Mouse (Mus musculus) MEL (cell line): ENCODE results near the gene Cry1. TPM values are rescaled to one million over a fixed set of nuclear protein-coding genes. Genes with fewer than 3 reads are reported as not detected.

Experiments used
- DNase-seq: peaks from one replicate; pipeline ENCODE4 v3.0.0; 2011; ENCODE audit warnings: low read depth, low spot score
- H3K27ac ChIP-seq: 2 replicates; pipeline ENCODE4 v1.5.1; 2012; ENCODE audit warnings: low read depth, mild to moderate bottlenecking, control low read depth, low read length, moderate library complexity; ENCODE audit not compliant: control insufficient read depth
- H3K27me3 ChIP-seq, 2 experiments: fragments of 150-350 bp in 1 of 2; sonication (generic) in 1 of 2; 2 replicates each; pipeline ENCODE4 v1.6.1; 2012; ENCODE audit warnings: low read length in 2 of 2, mild to moderate bottlenecking in 2 of 2, improper control_type of control experiment in 1 of 2, moderate library complexity in 1 of 2; ENCODE audit not compliant: insufficient read depth in 2 of 2, control insufficient read depth in 1 of 2
- H3K36me3 ChIP-seq, 2 experiments: 2 replicates each; pipeline ENCODE4 v1.6.1; 2012 to 2014; ENCODE audit warnings: low read length in 2 of 2, improper control_type of control experiment in 1 of 2, inconsistent platforms in 1 of 2, mild to moderate bottlenecking in 1 of 2; ENCODE audit not compliant: insufficient read depth in 2 of 2, control insufficient read depth in 1 of 2
- H3K4me1 ChIP-seq, 2 experiments: fragments of 150-350 bp in 1 of 2; sonication (generic) in 1 of 2; 2 replicates each; pipeline ENCODE4 v1.6.1; 2012; ENCODE audit warnings: low read length in 2 of 2, improper control_type of control experiment in 1 of 2, mild to moderate bottlenecking in 1 of 2; ENCODE audit not compliant: insufficient read depth in 2 of 2, control insufficient read depth in 1 of 2
- H3K4me3 ChIP-seq, 2 experiments: fragments of 150-350 bp in 1 of 2; sonication (generic) in 1 of 2; 2 replicates each; pipeline ENCODE4 v1.5.1; 2012; ENCODE audit warnings: low read depth in 2 of 2, low read length in 2 of 2, mild to moderate bottlenecking in 2 of 2, moderate library complexity in 2 of 2, control low read depth in 1 of 2, improper control_type of control experiment in 1 of 2; ENCODE audit not compliant: control insufficient read depth in 1 of 2, insufficient read depth in 1 of 2
- H3K79me2 ChIP-seq: 2 replicates; pipeline ENCODE4 v1.6.1; 2012; ENCODE audit warnings: mild to moderate bottlenecking, low read length, moderate library complexity; ENCODE audit not compliant: control insufficient read depth, poor library complexity, insufficient read depth
- H3K9ac ChIP-seq: 2 replicates; pipeline ENCODE4 v1.6.1; 2012; ENCODE audit warnings: low read depth, mild to moderate bottlenecking, control low read depth, low read length, moderate library complexity; ENCODE audit not compliant: control insufficient read depth, poor library complexity, severe bottlenecking
- H3K9me3 ChIP-seq: fragments of 150-350 bp; sonication (generic); replicated peaks from 2 replicates; pipeline ENCODE4 v1.6.1; 2012; ENCODE audit warnings: mild to moderate bottlenecking, low read length, improper control_type of control experiment, moderate library complexity; ENCODE audit not compliant: insufficient read depth
- BHLHE40 ChIP-seq: IDR thresholded peaks from 2 replicates; pipeline ENCODE4 v1.6.1; 2012; ENCODE audit warnings: low read depth, mild to moderate bottlenecking, inconsistent platforms, low read length, improper control_type of control experiment, borderline replicate concordance
- CHD1 ChIP-seq: IDR thresholded peaks from 2 replicates; pipeline ENCODE4 v1.6.1; 2012; ENCODE audit warnings: low read depth, mild to moderate bottlenecking, inconsistent platforms, low read length, improper control_type of control experiment
- CHD2 ChIP-seq: IDR thresholded peaks from 2 replicates; pipeline ENCODE4 v1.6.1; 2011; ENCODE audit warnings: low read length, improper control_type of control experiment
- E2F4 ChIP-seq: IDR thresholded peaks from 2 replicates; pipeline ENCODE4 v1.6.1; 2011; ENCODE audit warnings: low read depth, low read length, improper control_type of control experiment, borderline replicate concordance
- ELF1 ChIP-seq: IDR thresholded peaks from 2 replicates; pipeline ENCODE4 v1.6.1; 2014; ENCODE audit warnings: low read depth, mild to moderate bottlenecking, inconsistent platforms, low read length, improper control_type of control experiment, moderate library complexity
- GABPA ChIP-seq: IDR thresholded peaks from 2 replicates; pipeline ENCODE4 v1.6.1; 2012; ENCODE audit warnings: low read depth, mild to moderate bottlenecking, inconsistent platforms, low read length, improper control_type of control experiment, moderate library complexity
- GATA1 ChIP-seq: IDR thresholded peaks from 2 replicates; pipeline ENCODE4 v1.6.1; 2011; ENCODE audit warnings: low read depth, low read length, improper control_type of control experiment
- HCFC1 ChIP-seq: IDR thresholded peaks from 2 replicates; pipeline ENCODE4 v1.6.1; 2012; ENCODE audit warnings: low read depth, mild to moderate bottlenecking, inconsistent platforms, low read length, improper control_type of control experiment, moderate library complexity
- JUND ChIP-seq: IDR thresholded peaks from 2 replicates; pipeline ENCODE4 v1.6.1; 2011; ENCODE audit warnings: low read depth, mild to moderate bottlenecking, improper control_type of control experiment, low read length
- KAT2A ChIP-seq: conservative IDR thresholded peaks from 2 replicates; pipeline ENCODE4 v1.6.1; 2012; ENCODE audit warnings: low read depth, low read length, improper control_type of control experiment, inconsistent platforms
- MAFK ChIP-seq: IDR thresholded peaks from 2 replicates; pipeline ENCODE4 v1.6.1; 2011; ENCODE audit warnings: low read depth, mild to moderate bottlenecking, low read length, improper control_type of control experiment, borderline replicate concordance
- MAX ChIP-seq: IDR thresholded peaks from 2 replicates; pipeline ENCODE4 v1.6.1; 2011; ENCODE audit warnings: low read length, improper control_type of control experiment
- MAZ ChIP-seq: IDR thresholded peaks from 2 replicates; pipeline ENCODE4 v1.6.1; 2012; ENCODE audit warnings: low read depth, mild to moderate bottlenecking, inconsistent platforms, low read length, improper control_type of control experiment
- MEF2A ChIP-seq: IDR thresholded peaks from 2 replicates; pipeline ENCODE4 v1.6.1; 2014; ENCODE audit warnings: low read depth, mild to moderate bottlenecking, inconsistent platforms, low read length, improper control_type of control experiment; ENCODE audit not compliant: poor library complexity, insufficient replicate concordance, severe bottlenecking; ENCODE audit errors: extremely low read depth
- MXI1 ChIP-seq: IDR thresholded peaks from 2 replicates; pipeline ENCODE4 v1.6.1; 2011; ENCODE audit warnings: mild to moderate bottlenecking, low read depth, low read length, improper control_type of control experiment
- MYB ChIP-seq: IDR thresholded peaks from 2 replicates; pipeline ENCODE4 v1.6.1; 2011; ENCODE audit warnings: mild to moderate bottlenecking, low read depth, low read length, improper control_type of control experiment
- MYC ChIP-seq: IDR thresholded peaks from 2 replicates; pipeline ENCODE4 v1.6.1; 2011; ENCODE audit warnings: low read depth, mild to moderate bottlenecking, low read length, improper control_type of control experiment, moderate library complexity
- NELFE ChIP-seq: IDR thresholded peaks from 2 replicates; pipeline ENCODE4 v1.6.1; 2011; ENCODE audit warnings: low read depth, low read length, improper control_type of control experiment
- NRF1 ChIP-seq: IDR thresholded peaks from 2 replicates; pipeline ENCODE4 v1.6.1; 2014; ENCODE audit warnings: low read depth, mild to moderate bottlenecking, inconsistent platforms, low read length, improper control_type of control experiment, moderate library complexity; ENCODE audit not compliant: poor library complexity, insufficient read depth, severe bottlenecking
- POLR2A ChIP-seq, 2 experiments: IDR thresholded peaks; 2 replicates each; pipeline ENCODE4 v1.6.1; 2011 to 2012; ENCODE audit warnings: low read length in 2 of 2, mild to moderate bottlenecking in 2 of 2, control low read depth in 1 of 2, improper control_type of control experiment in 1 of 2, low read depth in 1 of 2, moderate library complexity in 1 of 2; ENCODE audit not compliant: control insufficient read depth in 1 of 2, insufficient read depth in 1 of 2, poor library complexity in 1 of 2
- POLR2AphosphoS2 ChIP-seq: IDR thresholded peaks from 2 replicates; pipeline ENCODE4 v1.6.1; 2011; ENCODE audit warnings: low read length, improper control_type of control experiment
- POLR2AphosphoS5 ChIP-seq: IDR thresholded peaks from 2 replicates; pipeline ENCODE4 v1.6.1; 2012; ENCODE audit warnings: low read depth, borderline replicate concordance, mild to moderate bottlenecking, inconsistent platforms, low read length, moderate library complexity, mixed read lengths
- RAD21 ChIP-seq: IDR thresholded peaks from 2 replicates; pipeline ENCODE4 v1.6.1; 2011; ENCODE audit warnings: mild to moderate bottlenecking, low read depth, low read length, improper control_type of control experiment
- RCOR1 ChIP-seq: IDR thresholded peaks from 2 replicates; pipeline ENCODE4 v1.6.1; 2012; ENCODE audit warnings: low read depth, mild to moderate bottlenecking, inconsistent platforms, low read length, improper control_type of control experiment
- SIN3A ChIP-seq: IDR thresholded peaks from 2 replicates; pipeline ENCODE4 v1.6.1; 2012; ENCODE audit warnings: low read length, improper control_type of control experiment, inconsistent platforms
- SMC3 ChIP-seq: IDR thresholded peaks from 2 replicates; pipeline ENCODE4 v1.6.1; 2011; ENCODE audit warnings: low read depth, low read length, improper control_type of control experiment
- TAL1 ChIP-seq: IDR thresholded peaks from 2 replicates; pipeline ENCODE4 v1.6.1; 2012; ENCODE audit warnings: mild to moderate bottlenecking, inconsistent platforms, low read length, moderate library complexity, mixed read lengths
- TBP ChIP-seq: IDR thresholded peaks from 2 replicates; pipeline ENCODE4 v1.8.0; 2011; ENCODE audit warnings: low read depth, low read length, improper control_type of control experiment
- TCF12 ChIP-seq: IDR thresholded peaks from 2 replicates; pipeline ENCODE4 v1.6.1; 2014; ENCODE audit warnings: low read depth, mild to moderate bottlenecking, inconsistent platforms, low read length, improper control_type of control experiment, moderate library complexity
- UBTF ChIP-seq: IDR thresholded peaks from 2 replicates; pipeline ENCODE4 v1.6.1; 2012; ENCODE audit warnings: low read depth, mild to moderate bottlenecking, inconsistent platforms, low read length, improper control_type of control experiment, moderate library complexity, borderline replicate concordance; ENCODE audit not compliant: insufficient read depth
- USF1 ChIP-seq: IDR thresholded peaks from 2 replicates; pipeline ENCODE4 v1.6.1; 2014; ENCODE audit warnings: low read depth, mild to moderate bottlenecking, inconsistent platforms, low read length, improper control_type of control experiment, moderate library complexity
- USF2 ChIP-seq, 2 experiments: IDR thresholded peaks; 2 replicates each; pipeline ENCODE4 v1.6.1; 2011 to 2012; ENCODE audit warnings: improper control_type of control experiment in 2 of 2, low read length in 2 of 2, borderline replicate concordance in 1 of 2, inconsistent platforms in 1 of 2, low read depth in 1 of 2, mild to moderate bottlenecking in 1 of 2; ENCODE audit not compliant: insufficient read depth in 1 of 2
- ZC3H11A ChIP-seq: IDR thresholded peaks from 2 replicates; pipeline ENCODE4 v1.6.1; 2012; ENCODE audit warnings: low read depth, mild to moderate bottlenecking, inconsistent platforms, low read length, improper control_type of control experiment
- ZKSCAN1 ChIP-seq: IDR thresholded peaks from 2 replicates; pipeline ENCODE4 v1.6.1; 2012; ENCODE audit warnings: low read depth, mild to moderate bottlenecking, inconsistent platforms, low read length, improper control_type of control experiment, moderate library complexity
- ZMIZ1 ChIP-seq: IDR thresholded peaks from 2 replicates; pipeline ENCODE4 v1.6.1; 2012; ENCODE audit warnings: low read depth, mild to moderate bottlenecking, inconsistent platforms, low read length, improper control_type of control experiment, moderate library complexity
- ZNF384 ChIP-seq: IDR thresholded peaks from 2 replicates; pipeline ENCODE4 v1.6.1; 2012; ENCODE audit warnings: low read depth, mild to moderate bottlenecking, inconsistent platforms, low read length, improper control_type of control experiment
- polyA plus RNA-seq, 2 experiments: library from polyadenylated mRNA; stranded (reverse) in 1 of 2; unstranded in 1 of 2; fragments of >175 nt in 1 of 2; fragments of >200 nt in 1 of 2; gene quantifications; 2 replicates each; pipeline versions ENCODE4 v1.2.1 to v1.2.4; 2012; ENCODE audit warnings: low replicate concordance in 2 of 2, low read depth in 1 of 2; ENCODE audit not compliant: insufficient read length in 2 of 2, insufficient read depth in 1 of 2, missing spikeins in 1 of 2
- total RNA-seq: library from RNA; depleted of rRNA; stranded (reverse); fragments of 300-350 nt; gene quantifications from 2 replicates; pipeline ENCODE4 v1.2.3, GENCODE M21; 2012

Gene Cry1
- total and polyA plus RNA-seq, 3 experiments: not detected

- peaks cover 21% of the 10 kb centered on the region for H3K79me2 ChIP-seq
- peak within 1 kb of the TSS; percentile 84 for H3K27ac ChIP-seq
- no peaks in the 10 kb centered on the region for H3K27me3 ChIP-seq
- DNase-seq: peak; percentile 92
- peaks cover 0 to 16% of the 10 kb centered on the region in 2 experiments; a peak in 2 of 4 replicates for H3K36me3 ChIP-seq
- H3K4me3 ChIP-seq: peak within 1 kb of the TSS; percentile 79 to 97
- no peaks in the 10 kb centered on the region for H3K9me3 ChIP-seq
- H3K4me1 ChIP-seq: peaks cover 4 to 6% of the 10 kb centered on the region in 2 experiments; a peak in 2 of 4 replicates
- H3K9ac ChIP-seq: peak within 1 kb of the TSS; percentile 91
- TF ChIP-seq NRF1 (peak; percentile 71), HCFC1 (peak; percentile 68), MAFK (no peak), MYB (no peak), MAZ (peak; percentile 71), GATA1 (no peak), POLR2AphosphoS5 (no peak), MEF2A (no peak), ZKSCAN1 (no peak), ZNF384 (no peak), USF1 (no peak), SIN3A (peak; percentile 50; the same call in 1 of the 2 replicates), TCF12 (no peak), GABPA (no peak), MXI1 (peak; percentile 30), CHD2 (no peak), SMC3 (no peak), POLR2A (IDR thresholded peaks at IDR 0.05; ENCODE audit: control insufficient read depth in 1 of 2, insufficient read depth in 1 of 2, low read depth in 1 of 2, low read length in 2 of 2, poor library complexity in 1 of 2) (peak; percentile 31 to 88; a peak in 3 of 4 replicates), KAT2A (no peak), MAX (no peak), CHD1 (no peak), ZMIZ1 (0 out of 2 replicates have a peak, but pooled peaks have one; percentile 42), USF2 (IDR thresholded peaks at IDR 0.05; ENCODE audit: borderline replicate concordance in 1 of 2, insufficient read depth in 1 of 2, low read depth in 1 of 2, low read length in 2 of 2) (no peak), RCOR1 (no peak), TBP (no peak), NELFE (peak; percentile 77), JUND (no peak), POLR2AphosphoS2 (0 out of 2 replicates have a peak, but pooled peaks have one; percentile 51), ELF1 (no peak), BHLHE40 (no peak), E2F4 (no peak), TAL1 (no peak), RAD21 (no peak), UBTF (no peak), MYC (no peak), ZC3H11A (no peak)
Observed at GRCm38 (mm10) chr10:85102247-85103084, 82.4 kb downstream of the Cry1 start, which contains the start of the genes Fhl4 and Tmem263. Gene Fhl4 (minus strand): TSS chr10:85102495. Gene Tmem263 (plus strand): TSS chr10:85102627.
